Mouse (Mus musculus) embryonic fibroblast, embryonic 13.5 days (primary cell): ENCODE results near the gene Prg2.

Source experiments
- CTCF ChIP-seq: IDR thresholded peaks from 2 replicates; pipeline ENCODE4 v1.5.1; 2011; ENCODE audit warnings: mild to moderate bottlenecking, control low read depth, low read length, moderate library complexity, borderline replicate concordance; ENCODE audit not compliant: insufficient read depth
- POLR2A ChIP-seq: IDR thresholded peaks from 2 replicates; pipeline ENCODE4 v1.6.1; 2011; ENCODE audit warnings: low read depth, mild to moderate bottlenecking, control low read depth, low read length, moderate library complexity

- no peak for TF ChIP-seq CTCF
- no peak for TF ChIP-seq POLR2A
These were observed 24.8 kb upstream of the Prg2 start for GRCm38 (mm10) chr2:84955435-84955834.
